35 mouse cellular contexts compared by ENCODE assay signal in genomic region chr11:33596655-33597054, GRCm38 (mm10). TPM values are rescaled to one million over a fixed set of nuclear protein-coding genes. Genes with fewer than 3 reads are reported as not detected.
DNase-seq lines count a peak whose midpoint lies in the region; ATAC-seq and TF ChIP-seq lines count a peak whose summit lies in the region.
"Had no signal": no experiment of that assay in that cellular context is flagged by ENCODE, and none has a peak within 500 bp of the region (broad histone marks: within the 10 kb centered on the region; RNA-seq: fewer than 3 reads in every experiment).

No protein-coding gene starts in this region.

- peaks cover 9% of the 10 kb centered on the region; the same call in 1 of the 2 replicates for H3K4me1 ChIP-seq in forebrain, embryonic 13.5 days
- 0 out of 2 replicates have a peak, but pooled peaks cover 3% of the 10 kb centered on the region for H3K4me1 ChIP-seq in forebrain, embryonic 15.5 days
- no peaks in the 10 kb centered on the region for H3K4me1 ChIP-seq in forebrain, postnatal 0 days (ENCODE audit: insufficient read depth)
- H3K4me1 ChIP-seq in forebrain, embryonic 12.5 days = 0 out of 2 replicates have a peak, but pooled peaks cover 4% of the 10 kb centered on the region
- no peaks in the 10 kb centered on the region for H3K4me1 ChIP-seq in neural tube, embryonic 12.5 days
- H3K4me1 ChIP-seq in neural tube, embryonic 15.5 days = no peaks in the 10 kb centered on the region; the same call in 1 of the 2 replicates
- H3K4me1 ChIP-seq: heart, embryonic 10.5 days; heart, embryonic 13.5 days had no signal

- H3K36me3 ChIP-seq in forebrain, embryonic 13.5 days (ENCODE audit: poor library complexity, severe bottlenecking) = no peaks in the 10 kb centered on the region
- H3K36me3 ChIP-seq in forebrain, embryonic 15.5 days = no peaks in the 10 kb centered on the region
- H3K36me3 ChIP-seq in forebrain, postnatal 0 days (ENCODE audit: insufficient read depth) = no peaks in the 10 kb centered on the region
- H3K36me3 ChIP-seq in forebrain, embryonic 12.5 days (replicated peaks) = no peaks in the 10 kb centered on the region
- no peaks in the 10 kb centered on the region for H3K36me3 ChIP-seq in neural tube, embryonic 12.5 days
- no peaks in the 10 kb centered on the region for H3K36me3 ChIP-seq in neural tube, embryonic 15.5 days
- H3K36me3 ChIP-seq: G1E; heart, embryonic 10.5 days; heart, embryonic 13.5 days had no signal

- ATAC-seq in forebrain, embryonic 13.5 days = 0 out of 2 replicates have a peak, but pooled peaks have one; percentile 30
- ATAC-seq in forebrain, embryonic 15.5 days (replicated peaks) = no peak; the same call in 1 of the 2 replicates
- peak; percentile 55; the same call in 1 of the 2 replicates for ATAC-seq in forebrain, postnatal 0 days
- no peak for ATAC-seq in forebrain, embryonic 12.5 days (ENCODE audit: low FRiP score)
- 0 out of 2 replicates have a peak, but pooled peaks have one; percentile 37 for ATAC-seq in neural tube, embryonic 12.5 days (ENCODE audit: low FRiP score, low read depth)
- ATAC-seq in neural tube, embryonic 15.5 days (ENCODE audit: low FRiP score) = no peak
- ATAC-seq: hindbrain, postnatal 0 days; inflammation-experienced regulatory T-cells, adult 6 months; intestine, embryonic 16.5 days; Patski had no signal

- H3K9me3 ChIP-seq in forebrain, embryonic 13.5 days (replicated peaks) = no peaks in the 10 kb centered on the region
- no peaks in the 10 kb centered on the region for H3K9me3 ChIP-seq in forebrain, embryonic 15.5 days
- no peaks in the 10 kb centered on the region for H3K9me3 ChIP-seq in forebrain, postnatal 0 days (ENCODE audit: low read length)
- no peaks in the 10 kb centered on the region for H3K9me3 ChIP-seq in forebrain, embryonic 12.5 days
- H3K9me3 ChIP-seq in neural tube, embryonic 12.5 days = no peaks in the 10 kb centered on the region
- H3K9me3 ChIP-seq in neural tube, embryonic 15.5 days (replicated peaks) = no peaks in the 10 kb centered on the region
- H3K9me3 ChIP-seq: G1E; heart, embryonic 10.5 days; heart, embryonic 13.5 days had no signal

- 80% methylated on average over 4 of the region's 4 CpGs for WGBS in forebrain, embryonic 13.5 days
- WGBS in forebrain, embryonic 15.5 days = 72% methylated on average over 4 of the region's 4 CpGs
- 73% methylated on average over 4 of the region's 4 CpGs for WGBS in forebrain, postnatal 0 days
- WGBS in forebrain, embryonic 12.5 days = 72% methylated on average over 4 of the region's 4 CpGs
- WGBS in neural tube, embryonic 12.5 days = 74% methylated on average over 4 of the region's 4 CpGs
- 69% methylated on average over 4 of the region's 4 CpGs for WGBS in neural tube, embryonic 15.5 days

- H3K27ac ChIP-seq in forebrain, embryonic 13.5 days = no peak overlapping the region
- H3K27ac ChIP-seq in forebrain, embryonic 15.5 days (replicated peaks) = no peak overlapping the region
- H3K27ac ChIP-seq in forebrain, postnatal 0 days (ENCODE audit: low read depth, low read length) = no peak overlapping the region
- H3K27ac ChIP-seq in forebrain, embryonic 12.5 days = no peak overlapping the region
- H3K27ac ChIP-seq in neural tube, embryonic 12.5 days = no peak overlapping the region
- H3K27ac ChIP-seq in neural tube, embryonic 15.5 days (replicated peaks) = no peak overlapping the region
- H3K27ac ChIP-seq: heart, adult 2 months; heart, embryonic 10.5 days; heart, embryonic 13.5 days; hindbrain, embryonic 14.5 days; hindbrain, postnatal 0 days had no signal

- no peak overlapping the region for H3K4me3 ChIP-seq in forebrain, embryonic 13.5 days
- H3K4me3 ChIP-seq in forebrain, embryonic 15.5 days = no peak overlapping the region
- H3K4me3 ChIP-seq in forebrain, postnatal 0 days (ENCODE audit: low read depth, low read length) = no peak overlapping the region
- H3K4me3 ChIP-seq in forebrain, embryonic 12.5 days (replicated peaks) = no peak overlapping the region
- H3K4me3 ChIP-seq in neural tube, embryonic 12.5 days = no peak overlapping the region
- no peak overlapping the region for H3K4me3 ChIP-seq in neural tube, embryonic 15.5 days (replicated peaks)
- H3K4me3 ChIP-seq: heart, adult 2 months; heart, embryonic 10.5 days; heart, embryonic 13.5 days had no signal

- no peak overlapping the region for H3K9ac ChIP-seq in forebrain, embryonic 13.5 days
- no peak overlapping the region for H3K9ac ChIP-seq in forebrain, embryonic 15.5 days (replicated peaks)
- H3K9ac ChIP-seq in forebrain, postnatal 0 days = no peak overlapping the region
- H3K9ac ChIP-seq in forebrain, embryonic 12.5 days = no peak overlapping the region
- no peak overlapping the region for H3K9ac ChIP-seq in neural tube, embryonic 12.5 days
- no peak overlapping the region for H3K9ac ChIP-seq in neural tube, embryonic 15.5 days (replicated peaks)
- H3K9ac ChIP-seq: heart, embryonic 13.5 days; hindbrain, embryonic 14.5 days had no signal

- H3K4me2 ChIP-seq in forebrain, embryonic 13.5 days = no peak overlapping the region
- H3K4me2 ChIP-seq in forebrain, embryonic 15.5 days (replicated peaks) = no peak overlapping the region
- H3K4me2 ChIP-seq in forebrain, postnatal 0 days (ENCODE audit: low read depth) = no peak overlapping the region
- H3K4me2 ChIP-seq in forebrain, embryonic 12.5 days = no peak overlapping the region
- no peak overlapping the region for H3K4me2 ChIP-seq in neural tube, embryonic 12.5 days (replicated peaks)
- H3K4me2 ChIP-seq in neural tube, embryonic 15.5 days = no peak overlapping the region
- H3K4me2 ChIP-seq: heart, embryonic 13.5 days; hindbrain, embryonic 14.5 days had no signal

- DNase-seq in forebrain, postnatal 0 days = no peak
- DNase-seq in mesoderm, embryonic 11.5 days (ENCODE audit: low read depth, low spot score) = peak; percentile 22
- no peak for DNase-seq in spleen, postnatal 4 days (ENCODE audit: low spot score in 2 of 2)
- DNase-seq: adrenal gland, postnatal 10 days; adrenal gland, postnatal 36 days; B cell, adult 2 months; cerebellum, adult 11 months; cerebellum, adult 2 months; cerebellum, adult 9-11 months; cerebellum, postnatal 25 days; gastrocnemius, postnatal 25 days; heart, adult 2 months; heart, postnatal 14 days; heart, postnatal 4 days had no signal

- no peak for TF ChIP-seq CTCF in forebrain, postnatal 0 days (IDR thresholded peaks at IDR 0.05; ENCODE audit: low read depth)

- H3K27me3 ChIP-seq in forebrain, embryonic 13.5 days = no peaks in the 10 kb centered on the region
- no peaks in the 10 kb centered on the region for H3K27me3 ChIP-seq in forebrain, embryonic 15.5 days
- H3K27me3 ChIP-seq in forebrain, postnatal 0 days (ENCODE audit: insufficient read depth, low read length) = no peaks in the 10 kb centered on the region
- H3K27me3 ChIP-seq in forebrain, embryonic 12.5 days = no peaks in the 10 kb centered on the region
- no peaks in the 10 kb centered on the region for H3K27me3 ChIP-seq in neural tube, embryonic 12.5 days (replicated peaks)
- no peaks in the 10 kb centered on the region for H3K27me3 ChIP-seq in neural tube, embryonic 15.5 days (replicated peaks)
- H3K27me3 ChIP-seq: Patski had no signal

RNA-seq across cellular contexts. Expression of gene D130052B06Rik, which starts 2.4 kb away (rescaled TPM):
- not detected in 2 replicates for polyA plus RNA-seq in forebrain, embryonic 13.5 days (2015; fragmentation: Nextera tagmentation; extraction: Ambion mirVana)
- not detected in 2 replicates for polyA plus RNA-seq in forebrain, embryonic 15.5 days (2015; fragmentation: Nextera tagmentation; extraction: Ambion mirVana)
- total RNA-seq in forebrain, postnatal 0 days (2014; rRNA removed) = not detected in 2 replicates
- polyA plus RNA-seq in forebrain, postnatal 0 days (2015; fragmentation: Nextera tagmentation; extraction: Ambion mirVana) = not detected in 2 replicates
- not detected in 2 replicates for polyA plus RNA-seq in forebrain, embryonic 12.5 days (2016; fragmentation: Nextera tagmentation; extraction: Ambion mirVana)
- 0.80 and 1.6 TPM in 2 replicates for polyA plus RNA-seq in neural tube, embryonic 12.5 days (2016; fragmentation: Nextera tagmentation; extraction: Ambion mirVana)
- 0.09 and 0.13 TPM in 2 replicates for polyA plus RNA-seq in neural tube, embryonic 15.5 days (2015; fragmentation: Nextera tagmentation; extraction: Ambion mirVana)
- total RNA-seq: adrenal gland, adult 18-20 months; adrenal gland, postnatal 10 days; adrenal gland, postnatal 36 days; CH12.LX; common myeloid progenitor, adult 5-6 weeks; gastrocnemius, adult 8-10 months; gastrocnemius, postnatal 25 days; granulocyte monocyte progenitor cell, adult 5-6 weeks; heart, adult 2 months; heart, postnatal 14 days; heart, postnatal 4 days; hindbrain, postnatal 0 days had no signal
- polyA plus RNA-seq: cerebellum, adult 2 months; embryonic facial prominence, embryonic 14.5 days; G1E; heart, adult 2 months; heart, embryonic 10.5 days; heart, embryonic 13.5 days; heart, embryonic 16.5 days; hindbrain, embryonic 11.5 days; hindbrain, embryonic 14.5 days; hindbrain, postnatal 0 days; inflammation-experienced regulatory T-cells, adult 6 months; intestine, embryonic 16.5 days; Patski had no signal

RNA-seq across cellular contexts. Expression of gene Gabrp, which starts 17.9 kb away (rescaled TPM):
- polyA plus RNA-seq in forebrain, embryonic 13.5 days (2015; fragmentation: Nextera tagmentation; extraction: Ambion mirVana) = 0.15 TPM in 1 of 2 replicates, not detected in the other
- polyA plus RNA-seq in forebrain, embryonic 15.5 days (2015; fragmentation: Nextera tagmentation; extraction: Ambion mirVana) = not detected in 2 replicates
- total RNA-seq in forebrain, postnatal 0 days (2014; rRNA removed) = 0.15 TPM in 1 of 2 replicates, not detected in the other
- not detected in 2 replicates for polyA plus RNA-seq in forebrain, postnatal 0 days (2015; fragmentation: Nextera tagmentation; extraction: Ambion mirVana)
- polyA plus RNA-seq in forebrain, embryonic 12.5 days (2016; fragmentation: Nextera tagmentation; extraction: Ambion mirVana) = 3.0 and 6.3 TPM in 2 replicates
- 3.3 and 3.6 TPM in 2 replicates for polyA plus RNA-seq in neural tube, embryonic 12.5 days (2016; fragmentation: Nextera tagmentation; extraction: Ambion mirVana)
- 0.14 TPM in 1 of 2 replicates, not detected in the other for polyA plus RNA-seq in neural tube, embryonic 15.5 days (2015; fragmentation: Nextera tagmentation; extraction: Ambion mirVana)
- total RNA-seq: adrenal gland, adult 18-20 months; adrenal gland, postnatal 10 days; adrenal gland, postnatal 36 days; common myeloid progenitor, adult 5-6 weeks; gastrocnemius, adult 8-10 months; gastrocnemius, postnatal 25 days; granulocyte monocyte progenitor cell, adult 5-6 weeks; heart, adult 2 months; heart, postnatal 4 days had no signal
- polyA plus RNA-seq: G1E; hindbrain, embryonic 14.5 days; hindbrain, postnatal 0 days; inflammation-experienced regulatory T-cells, adult 6 months had no signal

Comparison
In these comparisons a context has a peak if more than half of its experiments do, and no peak if none do; other contexts are left out.
1. ATAC-seq: peak in forebrain, embryonic 13.5 days (single experiment), forebrain, postnatal 0 days (single experiment) and neural tube, embryonic 12.5 days (single experiment); none in forebrain, embryonic 15.5 days (single experiment), forebrain, embryonic 12.5 days (single experiment) and neural tube, embryonic 15.5 days (single experiment).